Mouse (Mus musculus) brain, embryonic 14.5 days (tissue): ENCODE measurements at regions not wholly inside any gene's neighbourhood (a gene's known extent, or its start where the extent isn't known, plus 50 kb on each side); places are given as distances from the start of the nearest gene placed in this dataset.

Experiments used
- CTCF ChIP-seq: fragments of 200-500 bp; IDR thresholded peaks from 2 replicates; pipeline ENCODE4 v1.5.1; 2012; ENCODE audit warnings: inconsistent platforms, mild to moderate bottlenecking, moderate library complexity, borderline replicate concordance; ENCODE audit not compliant: insufficient read depth, insufficient read length; ENCODE audit errors: extremely low read depth
- POLR2A ChIP-seq: fragments of 200-500 bp; IDR thresholded peaks from 2 replicates; pipeline ENCODE4 v1.6.1; 2012; ENCODE audit warnings: mild to moderate bottlenecking, inconsistent platforms, borderline replicate concordance; ENCODE audit not compliant: poor library complexity, insufficient read depth, insufficient read length, severe bottlenecking; ENCODE audit errors: extremely low read depth

- TF ChIP-seq CTCF: no peak
- TF ChIP-seq POLR2A: no peak
Observed at GRCm38 (mm10) chr3:38221834-38222215, 262.8 kb downstream of the Ankrd50 start.
